Mouse (Mus musculus) cerebellum, adult 2 months (tissue): ENCODE results near the gene Gm14440. TPM values are rescaled to one million over a fixed set of nuclear protein-coding genes. Genes with fewer than 3 reads are reported as not detected.
"Not testable (repeated sequence)": the region's sequence is repeated elsewhere in the genome, so short reads cannot be mapped to it uniquely, and the experiment has no call there.

ENCODE experiments used
- DNase-seq, 2 experiments: peaks; one replicate each; pipeline ENCODE4 v3.0.0; 2021
- H3K27ac ChIP-seq: fragments of 200-500 bp; 2 replicates; pipeline ENCODE4 v1.5.1; 2012; ENCODE audit warnings: low read length, control low read depth, inconsistent platforms; ENCODE audit not compliant: insufficient read depth
- H3K27me3 ChIP-seq: fragments of 200-500 bp; 2 replicates; pipeline ENCODE4 v1.6.1; 2012; ENCODE audit warnings: inconsistent platforms, mild to moderate bottlenecking, low read length, moderate library complexity; ENCODE audit not compliant: control insufficient read depth, insufficient read depth
- H3K4me1 ChIP-seq: fragments of 200-500 bp; 2 replicates; pipeline ENCODE4 v1.6.1; 2011; ENCODE audit warnings: low read length; ENCODE audit not compliant: control insufficient read depth, insufficient read depth
- H3K4me3 ChIP-seq: fragments of 200-500 bp; replicated peaks from 2 replicates; pipeline ENCODE3; 2011; ENCODE audit warnings: mild to moderate bottlenecking, low read depth, low read length, control low read depth; ENCODE audit not compliant: insufficient read depth
- WGBS: fragments of 180-500 bp; shearing (Covaris S2); methylation state at CpG from one replicate; pipeline ENCODE4 v1.1.7; 2018; 5-methylcytosine and 5-hydroxymethylcytosine counted together
- polyA plus RNA-seq: library from polyadenylated mRNA; depleted of rRNA; stranded (reverse); fragments of >200 nt; gene quantifications from 2 replicates; pipeline ENCODE4 v1.2.3, GENCODE M21; 2012; rRNA removed

Gm14440 gene
- polyA plus RNA-seq = not detected in 2 replicates

DNA sequence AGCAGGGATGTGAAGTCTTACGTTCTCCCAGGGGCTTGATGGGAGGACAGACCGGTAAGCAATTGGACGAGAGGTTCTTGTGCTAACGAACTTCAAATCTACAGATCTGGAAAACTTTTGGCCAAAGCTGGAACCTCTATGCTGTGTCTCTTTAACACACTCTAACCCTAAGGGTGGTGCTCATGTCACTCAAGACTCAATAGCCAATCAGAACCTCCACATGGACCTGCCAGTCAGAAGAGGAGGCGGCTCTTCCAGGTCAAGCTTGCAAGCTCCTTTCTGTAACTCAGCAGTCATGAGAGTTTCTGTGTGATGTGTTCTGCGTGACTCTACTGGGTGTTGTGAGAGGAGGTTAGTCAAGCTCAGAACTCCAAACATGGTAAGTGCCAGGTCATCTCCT lies at the start of gene Gm14440:
Gm14440 (plus strand) TSS at position 301 of the 400 bp plus-strand sequence.
- DNase-seq, H3K27ac ChIP-seq, H3K4me3 ChIP-seq, H3K27me3 ChIP-seq, H3K4me1 ChIP-seq: not testable (repeated sequence)
- WGBS = no CpG with 5 or more reads among the region's 6 CpGs

Other genes starting within 250 kb of the Gm14440 start
- 0.71 and 1.1 TPM in 2 replicates for gene Gm14393, start 207.3 kb upstream of the Gm14440 start, polyA plus RNA-seq
- 17.6 and 26.8 TPM in 2 replicates for gene Gm14399, start 133.1 kb upstream of the Gm14440 start, polyA plus RNA-seq
- gene Gm14443, start 99.3 kb upstream of the Gm14440 start, polyA plus RNA-seq = 3.9 and 4.0 TPM in 2 replicates
- gene Gm14391, start 68.2 kb upstream of the Gm14440 start, polyA plus RNA-seq = 18.7 and 19.4 TPM in 2 replicates
- 30.2 and 31.9 TPM in 2 replicates for gene Gm4631, start 63.1 kb downstream of the Gm14440 start, polyA plus RNA-seq
- gene Zfp968, start 97.3 kb downstream of the Gm14440 start, polyA plus RNA-seq = 4.7 and 4.8 TPM in 2 replicates
- 31.7 and 32.4 TPM in 2 replicates for gene Gm4724, start 160.7 kb downstream of the Gm14440 start, polyA plus RNA-seq
- 4.1 and 4.4 TPM in 2 replicates for gene Zfp965, start 194.9 kb downstream of the Gm14440 start, polyA plus RNA-seq